23 mouse cellular contexts compared by ENCODE assay signal in the genomic region with DNA sequence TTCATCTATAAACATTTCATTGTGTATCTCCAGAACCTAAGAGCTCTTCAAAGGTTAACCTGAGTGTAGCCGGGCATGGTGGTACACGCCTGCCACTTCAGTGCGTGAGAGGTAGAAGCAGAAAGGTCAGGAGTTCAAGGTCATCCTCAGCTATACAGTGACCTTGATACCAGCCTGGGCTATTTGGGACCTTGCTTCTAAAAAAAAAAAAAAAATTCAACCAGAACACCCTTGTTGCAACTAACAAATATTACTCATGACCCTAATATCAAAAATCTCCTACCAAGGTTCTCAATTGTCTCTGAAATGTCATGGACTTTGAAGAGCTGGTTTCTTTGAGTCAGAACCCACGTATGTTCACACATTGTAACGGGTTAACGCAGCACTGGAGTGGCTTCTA. TPM values are rescaled to one million over a fixed set of nuclear protein-coding genes. Genes with fewer than 3 reads are reported as not detected.
"Had no signal": no experiment of that assay in that cellular context is flagged by ENCODE, and none has a peak within 500 bp of the region (broad histone marks: within the 10 kb centered on the region; RNA-seq: fewer than 3 reads in every experiment).

No protein-coding gene starts in this region.

- ATAC-seq: liver, embryonic 12.5 days; midbrain, embryonic 15.5 days had no signal

- H3K36me3 ChIP-seq: limb, embryonic 15.5 days; liver, embryonic 12.5 days; midbrain, embryonic 15.5 days; neural tube, embryonic 12.5 days had no signal

- H3K9ac ChIP-seq: limb, embryonic 15.5 days; liver, embryonic 12.5 days; lung, embryonic 14.5 days; midbrain, embryonic 15.5 days; neural tube, embryonic 12.5 days had no signal

- H3K4me3 ChIP-seq: limb, embryonic 15.5 days; liver, embryonic 12.5 days; megakaryocyte, embryonic 14.5 days; midbrain, embryonic 15.5 days; neural tube, embryonic 12.5 days had no signal

- DNase-seq: kidney, postnatal 36 days; layer of hippocampus, adult 9-11 months; layer of hippocampus, postnatal 36 days; lung, embryonic 14.5 days; lung, postnatal 10 days; right cerebral cortex, postnatal 4 days; spleen, adult 18-20 months; thymus, postnatal 4 days had no signal

- H3K4me2 ChIP-seq: limb, embryonic 15.5 days; liver, embryonic 12.5 days; lung, embryonic 14.5 days; midbrain, embryonic 11.5 days; midbrain, embryonic 15.5 days; neural tube, embryonic 12.5 days had no signal

- H3K27ac ChIP-seq: limb, embryonic 15.5 days; liver, embryonic 12.5 days; macrophage; midbrain, embryonic 15.5 days; neural tube, embryonic 12.5 days had no signal

- H3K4me1 ChIP-seq: limb, embryonic 15.5 days; liver, embryonic 12.5 days; megakaryocyte, embryonic 14.5 days; neural tube, embryonic 12.5 days had no signal

- H3K9me3 ChIP-seq: limb, embryonic 15.5 days; liver, embryonic 12.5 days; megakaryocyte, embryonic 14.5 days; midbrain, embryonic 15.5 days; neural tube, embryonic 12.5 days had no signal

- H3K27me3 ChIP-seq: limb, embryonic 15.5 days; liver, embryonic 12.5 days; megakaryocyte, embryonic 14.5 days; midbrain, embryonic 15.5 days; neural tube, embryonic 12.5 days had no signal

RNA-seq across cellular contexts. Expression of gene Ankk1, which starts 42.0 kb away (rescaled TPM):
- total RNA-seq: layer of hippocampus, adult 18-20 months; layer of hippocampus, postnatal 36 days; left cerebral cortex, adult 8-10 months; left cerebral cortex, postnatal 25 days; monocyte, adult 5-6 weeks had no signal
- polyA plus RNA-seq: limb, embryonic 11.5 days; limb, embryonic 15.5 days; liver, embryonic 12.5 days; liver, embryonic 16.5 days; lung, embryonic 14.5 days; macrophage; midbrain, embryonic 11.5 days; midbrain, embryonic 15.5 days; neural tube, embryonic 12.5 days had no signal

RNA-seq across cellular contexts. Expression of gene Drd2, which starts 44.4 kb away (rescaled TPM):
- total RNA-seq: monocyte, adult 5-6 weeks; neutrophil, adult 5-6 weeks had no signal
- polyA plus RNA-seq: limb, embryonic 11.5 days; limb, embryonic 15.5 days; liver, embryonic 12.5 days; liver, embryonic 16.5 days; lung, embryonic 14.5 days; macrophage; stomach, embryonic 14.5 days had no signal
